Mouse (Mus musculus) ES-E14 (cell line): ENCODE results near the gene Tsga10ip.

Source experiments
- CHD2 ChIP-seq: IDR thresholded peaks from 2 replicates; pipeline ENCODE4 v1.6.1; 2014; ENCODE audit warnings: mild to moderate bottlenecking, low read depth, low read length, inconsistent platforms
- HCFC1 ChIP-seq: IDR thresholded peaks from 2 replicates; pipeline ENCODE4 v1.6.1; 2012; ENCODE audit warnings: low read length, inconsistent platforms, borderline replicate concordance; ENCODE audit not compliant: insufficient read depth
- MAFK ChIP-seq: IDR thresholded peaks from 2 replicates; pipeline ENCODE4 v1.6.1; 2014; ENCODE audit warnings: mild to moderate bottlenecking, low read depth, low read length, inconsistent platforms; ENCODE audit not compliant: insufficient read depth
- ZC3H11A ChIP-seq: IDR thresholded peaks from 2 replicates; pipeline ENCODE4 v1.6.1; 2012; ENCODE audit warnings: low read depth, mild to moderate bottlenecking, inconsistent platforms, low read length, borderline replicate concordance

GRCm38 (mm10) chr19:5425906-5426565, 23.7 kb upstream of the Tsga10ip start:
- TF ChIP-seq HCFC1 (no peak), CHD2 (no peak), MAFK (no peak), ZC3H11A (no peak)
